Mouse (Mus musculus): ENCODE data around the gene Pank4. TPM values are rescaled to one million over a fixed set of nuclear protein-coding genes. Genes with fewer than 3 reads are reported as not detected.

Gene Pank4
- polyA plus RNA-seq, 1 experiment from 2014 or later = 48.6 TPM

- 79% methylated on average over 8 of the region's 8 CpGs for WGBS
- H3K36me3 ChIP-seq = no peaks in the 10 kb centered on the region
- H3K27ac ChIP-seq (replicated peaks) = peak overlapping the region; percentile 46
- no peaks in the 10 kb centered on the region for H3K9me3 ChIP-seq (replicated peaks)
- no peak for DNase-seq (ENCODE audit: low spot score)
- H3K27me3 ChIP-seq (ENCODE audit: low read depth, poor library complexity, severe bottlenecking) = peaks cover 27% of the 10 kb centered on the region
- peaks cover 44% of the 10 kb centered on the region for H3K4me1 ChIP-seq
- no peak overlapping the region for H3K4me3 ChIP-seq
Measured at GRCm38 (mm10) chr4:155011312-155012025, 47.5 kb downstream of the Pank4 start.

GRCm38 (mm10) chr4:155012115-155012514 lies 48.2 kb downstream of the Pank4 start:
- no peaks in the 10 kb centered on the region for H3K9me3 ChIP-seq (replicated peaks)
- H3K27me3 ChIP-seq (ENCODE audit: low read depth, poor library complexity, severe bottlenecking) = peaks cover 32% of the 10 kb centered on the region
- WGBS = 69% methylated on average over 2 of the region's 2 CpGs
- no peak for DNase-seq (ENCODE audit: low spot score)
- H3K4me1 ChIP-seq = peaks cover 46% of the 10 kb centered on the region
- H3K27ac ChIP-seq (replicated peaks) = no peak overlapping the region; the same call in 1 of the 2 replicates
- H3K36me3 ChIP-seq = no peaks in the 10 kb centered on the region
- H3K4me3 ChIP-seq = no peak overlapping the region

- H3K4me1 ChIP-seq = peaks cover 53% of the 10 kb centered on the region
- H3K27ac ChIP-seq (replicated peaks) = peak overlapping the region; percentile 50
- peak; percentile 87 for DNase-seq (ENCODE audit: low spot score)
- H3K27me3 ChIP-seq (ENCODE audit: low read depth, poor library complexity, severe bottlenecking) = peaks cover 39% of the 10 kb centered on the region
- H3K4me3 ChIP-seq = no peak overlapping the region
- H3K9me3 ChIP-seq (replicated peaks) = no peaks in the 10 kb centered on the region
- H3K36me3 ChIP-seq = no peaks in the 10 kb centered on the region
- 3% methylated on average over 4 of the region's 4 CpGs for WGBS
Measured at GRCm38 (mm10) chr4:155012788-155013187, 48.9 kb downstream of the Pank4 start.

GRCm38 (mm10) chr4:155014244-155014643 lies 50.3 kb downstream of the Pank4 start:
- Histone ChIP-seq H3K36me3 (no peaks in the 10 kb centered on the region), H3K4me3 (no peak overlapping the region), H3K4me1 (peaks cover 67% of the 10 kb centered on the region), H3K27me3 (ENCODE audit: low read depth, poor library complexity, severe bottlenecking) (peaks cover 53% of the 10 kb centered on the region), H3K27ac (replicated peaks) (peak overlapping the region; percentile 23; the same call in 1 of the 2 replicates), H3K9me3 (replicated peaks) (no peaks in the 10 kb centered on the region)
- no peak for DNase-seq (ENCODE audit: low spot score)
- WGBS = 65% methylated on average over 14 of the region's 14 CpGs

GRCm38 (mm10) chr4:155014791-155015190 lies 50.9 kb downstream of the Pank4 start:
- 78% methylated on average over 12 of the region's 12 CpGs for WGBS
- no peak overlapping the region for H3K4me3 ChIP-seq
- no peak for DNase-seq (ENCODE audit: low spot score)
- H3K27me3 ChIP-seq (ENCODE audit: low read depth, poor library complexity, severe bottlenecking) = peaks cover 52% of the 10 kb centered on the region
- H3K27ac ChIP-seq (replicated peaks) = 0 out of 2 replicates have a peak overlapping the region, but pooled peaks have one; percentile 23
- no peaks in the 10 kb centered on the region for H3K9me3 ChIP-seq (replicated peaks)
- no peaks in the 10 kb centered on the region for H3K36me3 ChIP-seq
- H3K4me1 ChIP-seq = peaks cover 72% of the 10 kb centered on the region

- H3K4me1 ChIP-seq = peaks cover 80% of the 10 kb centered on the region
- H3K36me3 ChIP-seq = no peaks in the 10 kb centered on the region
- H3K27me3 ChIP-seq (ENCODE audit: low read depth, poor library complexity, severe bottlenecking) = peaks cover 50% of the 10 kb centered on the region
- WGBS = 83% methylated on average over 4 of the region's 4 CpGs
- H3K4me3 ChIP-seq = no peak overlapping the region
- no peaks in the 10 kb centered on the region for H3K9me3 ChIP-seq (replicated peaks)
- no peak for DNase-seq (ENCODE audit: low spot score)
- no peak overlapping the region for H3K27ac ChIP-seq (replicated peaks)
Measured at GRCm38 (mm10) chr4:155015550-155015949, 51.6 kb downstream of the Pank4 start.

GRCm38 (mm10) chr4:155016807-155017206 lies 52.9 kb downstream of the Pank4 start:
- Histone ChIP-seq H3K4me3 (no peak overlapping the region), H3K4me1 (peaks cover 88% of the 10 kb centered on the region), H3K36me3 (no peaks in the 10 kb centered on the region), H3K27ac (replicated peaks) (no peak overlapping the region), H3K27me3 (ENCODE audit: low read depth, poor library complexity, severe bottlenecking) (peaks cover 54% of the 10 kb centered on the region), H3K9me3 (replicated peaks) (no peaks in the 10 kb centered on the region)
- WGBS = 69% methylated on average over 11 of the region's 11 CpGs
- no peak for DNase-seq (ENCODE audit: low spot score)

GRCm38 (mm10) chr4:155017253-155017878 lies 53.4 kb downstream of the Pank4 start:
- no peak overlapping the region for H3K27ac ChIP-seq (replicated peaks)
- 81% methylated on average over 11 of the region's 11 CpGs for WGBS
- peaks cover 86% of the 10 kb centered on the region for H3K4me1 ChIP-seq
- no peaks in the 10 kb centered on the region for H3K36me3 ChIP-seq
- peaks cover 54% of the 10 kb centered on the region for H3K27me3 ChIP-seq (ENCODE audit: low read depth, poor library complexity, severe bottlenecking)
- DNase-seq (ENCODE audit: low spot score) = no peak
- no peak overlapping the region for H3K4me3 ChIP-seq
- no peaks in the 10 kb centered on the region for H3K9me3 ChIP-seq (replicated peaks)

GRCm38 (mm10) chr4:155018066-155018465 lies 54.1 kb downstream of the Pank4 start:
- 71% methylated on average over 8 of the region's 8 CpGs for WGBS
- Histone ChIP-seq H3K4me1 (peaks cover 79% of the 10 kb centered on the region), H3K9me3 (replicated peaks) (no peaks in the 10 kb centered on the region), H3K36me3 (no peaks in the 10 kb centered on the region), H3K4me3 (no peak overlapping the region), H3K27me3 (ENCODE audit: low read depth, poor library complexity, severe bottlenecking) (peaks cover 53% of the 10 kb centered on the region), H3K27ac (replicated peaks) (no peak overlapping the region)
- DNase-seq (ENCODE audit: low spot score) = no peak

GRCm38 (mm10) chr4:155018601-155019335 lies 54.8 kb downstream of the Pank4 start:
- H3K27me3 ChIP-seq (ENCODE audit: low read depth, poor library complexity, severe bottlenecking) = peaks cover 46% of the 10 kb centered on the region
- no peaks in the 10 kb centered on the region for H3K9me3 ChIP-seq (replicated peaks)
- 3% methylated on average over 15 of the region's 15 CpGs for WGBS
- H3K4me3 ChIP-seq = peak overlapping the region; percentile 36; the same call in 1 of the 2 replicates
- H3K4me1 ChIP-seq = peaks cover 72% of the 10 kb centered on the region
- H3K36me3 ChIP-seq = no peaks in the 10 kb centered on the region
- DNase-seq (ENCODE audit: low spot score) = peak; percentile 48
- H3K27ac ChIP-seq (replicated peaks) = peak overlapping the region; percentile 1; the same call in 1 of the 2 replicates

GRCm38 (mm10) chr4:155019336-155019847 lies 55.5 kb downstream of the Pank4 start:
- H3K27ac ChIP-seq (replicated peaks) = no peak overlapping the region; the same call in 1 of the 2 replicates
- H3K4me1 ChIP-seq = peaks cover 66% of the 10 kb centered on the region
- H3K9me3 ChIP-seq (replicated peaks) = no peaks in the 10 kb centered on the region
- H3K27me3 ChIP-seq (ENCODE audit: low read depth, poor library complexity, severe bottlenecking) = peaks cover 41% of the 10 kb centered on the region
- under 1% methylated on average over 10 of the region's 10 CpGs for WGBS
- H3K36me3 ChIP-seq = no peaks in the 10 kb centered on the region
- H3K4me3 ChIP-seq = peak overlapping the region; percentile 36; the same call in 1 of the 2 replicates
- DNase-seq (ENCODE audit: low spot score) = peak; percentile 41

- Histone ChIP-seq H3K9me3 (replicated peaks) (no peaks in the 10 kb centered on the region), H3K27ac (replicated peaks) (no peak overlapping the region), H3K4me1 (peaks cover 65% of the 10 kb centered on the region), H3K27me3 (ENCODE audit: low read depth, poor library complexity, severe bottlenecking) (peaks cover 37% of the 10 kb centered on the region), H3K36me3 (no peaks in the 10 kb centered on the region), H3K4me3 (no peak overlapping the region)
- DNase-seq (ENCODE audit: low spot score) = no peak
- 55% methylated on average over 1 of the region's 1 CpGs for WGBS
Measured at GRCm38 (mm10) chr4:155020141-155020540, 56.2 kb downstream of the Pank4 start.

Data from midbrain, embryonic 10.5 days (tissue).